40 mouse cellular contexts compared by ENCODE assay signal in the genomic region with DNA sequence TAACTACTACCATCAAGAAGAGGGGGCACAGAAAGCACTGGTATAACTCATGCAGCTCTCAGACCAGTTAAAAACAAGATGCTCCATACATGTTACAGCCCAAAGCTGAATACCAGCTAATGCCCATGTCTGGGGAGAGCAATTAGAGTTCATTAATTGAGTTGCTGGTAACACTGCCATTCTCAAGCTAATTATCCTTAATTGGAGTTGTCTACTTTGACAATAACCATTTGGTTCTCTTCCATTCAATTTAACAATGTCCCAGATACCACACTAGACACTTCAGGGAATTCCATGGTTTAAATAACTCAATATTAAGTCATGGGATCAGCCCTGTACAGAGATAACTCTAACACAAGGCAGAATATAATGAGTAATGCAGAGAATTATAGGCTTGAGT. TPM values are rescaled to one million over a fixed set of nuclear protein-coding genes. Genes with fewer than 3 reads are reported as not detected.
"Had no signal": no experiment of that assay in that cellular context is flagged by ENCODE, and none has a peak within 500 bp of the region (broad histone marks: within the 10 kb centered on the region; RNA-seq: fewer than 3 reads in every experiment).

No protein-coding gene starts in this region.

- H3K4me1 ChIP-seq: heart, embryonic 13.5 days; heart, embryonic 15.5 days; hindbrain, embryonic 13.5 days; hindbrain, embryonic 15.5 days; kidney, embryonic 15.5 days; limb, embryonic 13.5 days; limb, embryonic 15.5 days; liver, embryonic 12.5 days had no signal

- H3K9ac ChIP-seq: heart, embryonic 13.5 days; heart, embryonic 15.5 days; hindbrain, embryonic 13.5 days; hindbrain, embryonic 15.5 days; kidney, embryonic 15.5 days; limb, embryonic 13.5 days; limb, embryonic 15.5 days; liver, embryonic 12.5 days; liver, embryonic 14.5 days had no signal

- H3K27ac ChIP-seq: gastrocnemius, adult 2 months; heart, adult 2 months; heart, embryonic 13.5 days; heart, embryonic 15.5 days; hindbrain, embryonic 13.5 days; hindbrain, embryonic 15.5 days; hindbrain, postnatal 0 days; kidney, embryonic 15.5 days; layer of hippocampus, adult 2 months; limb, embryonic 13.5 days; limb, embryonic 15.5 days; liver, embryonic 12.5 days; liver, embryonic 14.5 days had no signal

- H3K9me3 ChIP-seq: heart, embryonic 13.5 days; heart, embryonic 15.5 days; hindbrain, embryonic 13.5 days; hindbrain, embryonic 15.5 days; kidney, embryonic 15.5 days; limb, embryonic 13.5 days; limb, embryonic 15.5 days; liver, embryonic 12.5 days had no signal

- DNase-seq: gastrocnemius, adult 2 months; gastrocnemius, postnatal 10 days; gastrocnemius, postnatal 25 days; heart, adult 2 months; heart, postnatal 14 days; heart, postnatal 36 days; kidney, adult 11 months; kidney, adult 2 months; kidney, adult 9 months; kidney, postnatal 10 days; kidney, postnatal 25 days; kidney, postnatal 4 days; layer of hippocampus, postnatal 36 days; left cerebral cortex, postnatal 4 days had no signal

- ATAC-seq: hindbrain, postnatal 0 days; intestine, embryonic 16.5 days; liver, embryonic 12.5 days had no signal

- H3K36me3 ChIP-seq: heart, embryonic 13.5 days; heart, embryonic 15.5 days; hindbrain, embryonic 13.5 days; hindbrain, embryonic 15.5 days; kidney, embryonic 15.5 days; limb, embryonic 13.5 days; limb, embryonic 15.5 days; liver, embryonic 12.5 days had no signal

- H3K27me3 ChIP-seq: heart, embryonic 13.5 days; heart, embryonic 15.5 days; hindbrain, embryonic 13.5 days; hindbrain, embryonic 15.5 days; kidney, embryonic 15.5 days; limb, embryonic 13.5 days; limb, embryonic 15.5 days; liver, embryonic 12.5 days had no signal

- H3K4me2 ChIP-seq: heart, embryonic 11.5 days; heart, embryonic 13.5 days; heart, embryonic 15.5 days; hindbrain, embryonic 13.5 days; hindbrain, embryonic 15.5 days; kidney, embryonic 15.5 days; limb, embryonic 13.5 days; limb, embryonic 15.5 days; liver, embryonic 12.5 days had no signal

- H3K4me3 ChIP-seq: gastrocnemius, adult 2 months; heart, adult 2 months; heart, embryonic 13.5 days; heart, embryonic 15.5 days; hindbrain, embryonic 13.5 days; hindbrain, embryonic 15.5 days; kidney, embryonic 15.5 days; layer of hippocampus, adult 2 months; limb, embryonic 13.5 days; limb, embryonic 15.5 days; liver, embryonic 12.5 days had no signal

RNA-seq across cellular contexts. Expression of a gene that starts 44.6 kb away (rescaled TPM):
- total RNA-seq: gastrocnemius, adult 2 months; gastrocnemius, postnatal 10 days; gastrocnemius, postnatal 25 days; gastrocnemius, postnatal 4 days; granulocyte monocyte progenitor cell, adult 5-6 weeks; heart, adult 2 months; heart, postnatal 14 days; heart, postnatal 36 days; hematopoietic stem cell, adult 5-6 weeks; hindbrain, postnatal 0 days; layer of hippocampus, adult 2 months; layer of hippocampus, postnatal 14 days; layer of hippocampus, postnatal 36 days; left cerebral cortex, adult 18-20 months; left cerebral cortex, adult 8-10 months; left cerebral cortex, postnatal 10 days; left cerebral cortex, postnatal 25 days; left cerebral cortex, postnatal 4 days; liver, adult 2 months had no signal
- polyA plus RNA-seq: heart, adult 2 months; heart, embryonic 11.5 days; heart, embryonic 13.5 days; heart, embryonic 15.5 days; heart, postnatal 0 days; hindbrain, embryonic 11.5 days; hindbrain, embryonic 13.5 days; hindbrain, embryonic 15.5 days; hindbrain, postnatal 0 days; intestine, embryonic 14.5 days; intestine, embryonic 16.5 days; kidney, adult 2 months; kidney, embryonic 15.5 days; limb, embryonic 11.5 days; limb, embryonic 13.5 days; limb, embryonic 15.5 days; liver, adult 2 months; liver, embryonic 12.5 days; liver, embryonic 14.5 days had no signal
